Mouse (Mus musculus) olfactory bulb, adult 2 months (tissue): ENCODE results near the gene Ssc4d.

ENCODE experiments used
- CTCF ChIP-seq: fragments of 200-500 bp; IDR thresholded peaks from 2 replicates; pipeline ENCODE4 v1.5.1; 2012; ENCODE audit warnings: low read depth, mild to moderate bottlenecking, low read length, moderate library complexity; ENCODE audit not compliant: insufficient read depth
- POLR2A ChIP-seq: fragments of 200-500 bp; IDR thresholded peaks from 2 replicates; pipeline ENCODE4 v1.6.1; 2012; ENCODE audit warnings: mild to moderate bottlenecking, low read depth, low read length, moderate library complexity; ENCODE audit not compliant: insufficient read depth

- TF ChIP-seq POLR2A (no peak), CTCF (no peak)
Observed at GRCm38 (mm10) chr5:135952830-135953229, 21.5 kb downstream of the Ssc4d start.
